Mouse (Mus musculus): ENCODE measurements around the gene Hprt. TPM values are rescaled to one million over a fixed set of nuclear protein-coding genes. Genes with fewer than 3 reads are reported as not detected.

Hprt gene
- polyA plus RNA-seq, 1 experiment = 4.2 TPM

DNA sequence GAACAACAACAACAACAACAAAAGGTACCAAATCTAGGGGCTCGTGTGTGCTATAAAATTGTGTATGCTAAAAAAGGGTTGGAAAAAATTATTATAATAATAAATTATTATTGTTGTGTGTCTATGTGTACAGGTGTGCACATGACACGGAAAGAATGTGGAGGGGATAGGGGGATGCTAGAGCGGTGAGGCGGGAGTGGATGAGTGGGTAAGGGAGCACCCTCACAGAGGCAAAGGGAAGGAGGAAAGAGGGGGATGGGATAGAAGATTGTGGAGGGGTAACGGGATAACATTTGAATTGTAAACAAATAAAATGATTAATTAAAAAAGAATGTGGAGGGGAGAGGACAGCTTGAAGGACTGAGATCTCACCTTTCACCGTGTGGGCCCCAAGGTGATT lies 52.2 kb downstream of the Hprt start:
- Histone ChIP-seq H3K4me3 (replicated peaks) (no peak overlapping the region), H3K27me3 (replicated peaks) (peaks cover 3% of the 10 kb centered on the region), H3K36me3 (replicated peaks; ENCODE audit: low read length) (no peaks in the 10 kb centered on the region), H3K4me1 (peaks cover 19% of the 10 kb centered on the region), H3K9me3 (no peaks in the 10 kb centered on the region)
- no peak for TF ChIP-seq GATA1 (IDR thresholded peaks at IDR 0.05; ENCODE audit: borderline replicate concordance, low read length)
- no peak for TF ChIP-seq FLI1 (IDR thresholded peaks at IDR 0.05; ENCODE audit: low read length)

DNA sequence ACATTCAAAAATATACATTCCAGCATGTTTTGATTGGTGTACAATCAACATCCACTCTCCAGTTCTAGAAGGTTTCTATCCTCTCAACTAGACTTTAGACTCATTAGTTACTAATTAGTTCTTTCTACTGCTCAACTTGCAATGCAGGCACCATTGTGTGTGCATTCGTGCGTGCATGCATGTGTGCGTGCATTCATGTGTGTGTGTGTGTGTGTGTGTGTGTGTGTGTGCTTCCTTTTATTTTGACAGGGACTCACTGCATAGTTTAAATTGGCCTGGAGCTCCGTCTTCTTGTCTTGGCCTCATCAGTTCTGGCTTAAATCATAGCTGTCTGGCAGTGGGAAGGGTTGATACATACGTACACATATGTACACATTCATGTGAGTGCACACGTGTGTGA lies 53.1 kb downstream of the Hprt start:
- TF ChIP-seq GATA1 (IDR thresholded peaks at IDR 0.05; ENCODE audit: borderline replicate concordance, low read length) (no peak), FLI1 (IDR thresholded peaks at IDR 0.05; ENCODE audit: low read length) (no peak)
- Histone ChIP-seq H3K27me3 (replicated peaks) (peaks cover 5% of the 10 kb centered on the region), H3K9me3 (no peaks in the 10 kb centered on the region), H3K36me3 (replicated peaks; ENCODE audit: low read length) (no peaks in the 10 kb centered on the region), H3K4me1 (peaks cover 28% of the 10 kb centered on the region), H3K4me3 (replicated peaks) (no peak overlapping the region)

DNA sequence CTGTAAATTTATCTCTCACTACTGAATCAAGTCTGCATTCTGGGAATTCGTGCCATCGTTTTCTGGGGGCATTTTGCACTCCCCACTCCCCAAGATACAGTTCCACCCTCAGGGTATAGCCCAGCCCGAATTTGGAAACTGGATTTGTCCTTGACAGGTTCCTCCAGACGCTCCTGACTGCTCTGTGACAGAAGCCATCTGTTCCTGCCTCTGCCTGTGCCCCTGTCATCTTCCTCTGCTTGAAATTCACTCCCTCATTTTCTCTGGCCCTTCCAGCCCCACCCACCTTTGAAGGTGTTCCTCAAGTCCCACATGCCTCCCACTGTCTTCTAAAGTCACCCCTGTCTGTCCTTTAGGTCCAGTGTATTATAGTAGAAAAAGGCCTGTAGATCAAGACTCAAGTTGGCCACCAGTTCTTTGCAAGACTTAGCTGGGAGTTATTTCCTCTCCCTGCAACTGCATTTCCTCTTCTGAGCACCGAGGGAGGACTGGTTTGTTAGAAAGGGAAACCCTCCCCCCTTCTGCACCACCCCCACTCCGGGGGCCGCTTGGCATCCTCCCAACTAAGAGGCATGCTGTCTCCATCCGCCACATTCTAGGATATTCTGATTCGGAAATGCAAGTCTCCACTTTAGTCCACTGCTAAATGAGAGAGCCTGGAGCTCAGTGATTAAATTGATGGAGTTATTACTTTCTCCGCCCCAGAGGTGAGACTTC lies 57.4 kb downstream of the Hprt start:
- H3K9me3 ChIP-seq = no peaks in the 10 kb centered on the region
- no peak overlapping the region for H3K4me3 ChIP-seq (replicated peaks)
- H3K36me3 ChIP-seq (replicated peaks; ENCODE audit: low read length) = no peaks in the 10 kb centered on the region
- peaks cover 5% of the 10 kb centered on the region for H3K27me3 ChIP-seq (replicated peaks)
- TF ChIP-seq GATA1 (IDR thresholded peaks at IDR 0.05; ENCODE audit: borderline replicate concordance, low read length) (no peak), FLI1 (IDR thresholded peaks at IDR 0.05; ENCODE audit: low read length) (no peak)
- H3K4me1 ChIP-seq = peaks cover 26% of the 10 kb centered on the region

DNA sequence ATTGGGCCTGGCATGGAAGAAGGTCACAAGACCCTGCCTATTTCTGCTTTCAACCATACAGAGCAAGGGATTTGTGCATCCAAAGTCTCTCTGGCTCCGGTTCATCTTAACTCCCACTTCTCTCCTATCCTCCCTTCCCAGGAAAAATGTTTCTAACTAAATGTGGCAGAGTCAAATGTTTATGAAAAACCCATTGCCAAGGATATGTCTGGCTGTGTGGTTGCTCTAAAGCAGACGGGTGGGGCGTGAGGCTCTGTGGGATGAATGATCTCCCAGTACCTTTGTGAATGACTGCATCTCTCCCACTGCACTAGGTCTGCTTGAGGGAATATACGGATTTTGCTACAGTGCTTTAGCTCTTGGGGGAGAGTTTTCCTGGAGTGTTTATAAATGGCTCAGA lies 58.1 kb downstream of the Hprt start:
- Histone ChIP-seq H3K4me1 (peaks cover 30% of the 10 kb centered on the region), H3K27me3 (replicated peaks) (peaks cover 5% of the 10 kb centered on the region), H3K4me3 (replicated peaks) (no peak overlapping the region), H3K36me3 (replicated peaks; ENCODE audit: low read length) (no peaks in the 10 kb centered on the region), H3K9me3 (no peaks in the 10 kb centered on the region)
- TF ChIP-seq GATA1 (IDR thresholded peaks at IDR 0.05; ENCODE audit: borderline replicate concordance, low read length) (no peak), FLI1 (IDR thresholded peaks at IDR 0.05; ENCODE audit: low read length) (no peak)

DNA sequence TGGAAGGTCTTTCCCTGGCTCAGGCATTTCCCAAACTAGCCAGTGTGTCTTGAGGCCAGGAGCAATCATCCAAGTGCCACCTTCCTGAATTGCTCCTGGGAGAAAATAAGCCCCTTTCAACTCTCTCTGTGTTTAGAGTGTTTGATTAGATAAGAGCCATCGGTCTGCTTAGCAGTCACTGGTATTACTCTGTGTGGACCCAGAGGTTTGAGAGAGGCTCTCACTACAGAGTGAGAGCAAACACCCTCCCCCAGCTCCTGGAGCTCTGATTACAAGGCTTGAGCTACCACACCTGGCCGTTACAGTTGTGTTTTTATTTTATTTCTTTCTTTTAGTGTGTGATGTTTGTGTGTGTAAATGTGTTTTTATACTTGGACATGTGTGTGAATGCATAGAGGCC lies 59.0 kb downstream of the Hprt start:
- Histone ChIP-seq H3K36me3 (replicated peaks; ENCODE audit: low read length) (no peaks in the 10 kb centered on the region), H3K4me1 (peaks cover 30% of the 10 kb centered on the region), H3K4me3 (replicated peaks) (no peak overlapping the region), H3K27me3 (replicated peaks) (peaks cover 3% of the 10 kb centered on the region), H3K9me3 (no peaks in the 10 kb centered on the region)
- TF ChIP-seq FLI1 (IDR thresholded peaks at IDR 0.05; ENCODE audit: low read length) (no peak), GATA1 (IDR thresholded peaks at IDR 0.05; ENCODE audit: borderline replicate concordance, low read length) (no peak)

DNA sequence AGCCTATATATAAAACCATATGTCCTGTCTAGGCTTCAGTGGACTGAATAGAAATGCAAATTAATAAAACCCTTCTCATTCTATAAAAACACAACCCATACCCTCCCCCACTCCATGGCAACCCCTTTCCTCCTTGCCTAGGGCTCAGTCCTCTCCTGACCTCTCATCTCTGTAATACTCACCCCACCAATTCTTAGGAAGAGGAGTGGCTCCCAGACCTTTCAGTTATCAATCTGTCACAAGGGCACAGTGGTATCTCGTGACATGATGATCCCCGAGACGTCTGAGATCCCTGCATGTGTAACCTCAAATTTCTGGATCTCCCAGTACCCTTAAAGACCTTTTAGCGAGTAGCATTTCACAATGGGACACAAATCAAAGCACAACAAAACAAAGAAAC lies 61.3 kb downstream of the Hprt start:
- Histone ChIP-seq H3K27me3 (replicated peaks) (peaks cover 14% of the 10 kb centered on the region), H3K9me3 (no peaks in the 10 kb centered on the region), H3K36me3 (replicated peaks; ENCODE audit: low read length) (peaks cover 5% of the 10 kb centered on the region), H3K4me1 (peaks cover 49% of the 10 kb centered on the region), H3K4me3 (replicated peaks) (no peak overlapping the region)
- no peak for TF ChIP-seq FLI1 (IDR thresholded peaks at IDR 0.05; ENCODE audit: low read length)
- TF ChIP-seq GATA1 (IDR thresholded peaks at IDR 0.05; ENCODE audit: borderline replicate concordance, low read length) = no peak

DNA sequence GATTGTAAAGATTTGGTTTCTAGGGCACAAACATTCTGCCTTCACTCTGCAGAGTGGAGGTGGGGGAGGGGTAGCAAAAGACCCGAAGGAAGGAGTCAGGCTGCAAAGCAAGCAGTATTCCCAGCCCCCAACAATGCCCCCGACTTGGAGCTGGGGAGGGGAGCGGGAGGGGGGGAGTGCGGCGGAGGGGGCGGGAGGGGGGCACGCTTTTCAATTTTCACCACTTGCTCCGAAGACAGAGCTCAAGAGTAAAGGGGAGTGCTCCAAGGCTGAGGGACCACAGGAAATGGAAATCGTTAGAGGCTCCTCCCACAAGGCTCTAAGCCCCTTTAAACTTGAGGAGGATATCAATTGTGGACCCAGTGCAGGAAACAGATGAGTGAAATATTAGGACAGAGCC lies 62.4 kb downstream of the Hprt start:
- Histone ChIP-seq H3K4me1 (peaks cover 40% of the 10 kb centered on the region), H3K9me3 (no peaks in the 10 kb centered on the region), H3K27me3 (replicated peaks) (peaks cover 14% of the 10 kb centered on the region), H3K4me3 (replicated peaks) (peak overlapping the region; percentile 46), H3K36me3 (replicated peaks; ENCODE audit: low read length) (peaks cover 12% of the 10 kb centered on the region)
- TF ChIP-seq GATA1 (IDR thresholded peaks at IDR 0.05; ENCODE audit: borderline replicate concordance, low read length) (no peak), FLI1 (IDR thresholded peaks at IDR 0.05; ENCODE audit: low read length) (no peak)

DNA sequence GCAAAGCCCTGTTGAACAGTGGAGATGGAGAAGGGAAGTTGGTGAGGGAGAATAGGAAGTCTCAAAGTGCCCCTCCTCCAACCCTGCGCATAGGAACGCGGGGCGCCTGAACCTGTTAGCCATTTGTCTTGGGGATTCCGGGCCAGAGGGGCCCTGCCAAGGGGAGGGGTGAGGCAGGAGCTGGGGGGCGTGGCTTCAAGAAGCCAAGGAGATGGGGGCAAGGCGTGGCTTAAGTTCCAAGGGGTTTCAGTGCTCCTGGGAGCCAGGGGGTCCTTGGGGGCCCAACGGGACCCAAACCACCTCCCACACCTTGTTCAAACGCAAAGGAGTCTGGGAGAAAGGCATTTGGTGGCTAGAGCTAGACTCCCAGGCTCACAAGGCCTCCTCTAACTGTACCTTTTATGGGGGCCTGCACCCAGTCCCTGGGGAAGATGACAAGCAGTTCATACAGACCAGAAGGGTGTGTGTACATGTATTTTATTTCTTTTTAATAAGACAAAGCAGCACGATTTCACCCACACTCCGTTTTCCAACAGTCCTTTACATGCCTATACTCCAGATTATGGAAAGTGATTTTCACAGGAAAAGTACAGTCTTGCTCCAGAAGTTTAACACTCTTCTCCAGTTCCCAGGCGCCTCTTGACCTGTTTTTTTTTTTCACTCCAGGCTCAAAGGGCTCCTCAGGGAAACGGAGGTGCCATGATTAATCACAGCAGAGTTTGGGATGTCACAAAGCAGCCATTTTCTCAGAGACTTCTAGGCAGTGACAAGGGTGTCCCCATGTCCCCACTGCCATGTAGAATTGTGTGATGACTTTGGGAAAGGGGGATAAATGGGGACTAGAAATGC lies 64.9 kb downstream of the Hprt start:
- no peak for TF ChIP-seq FLI1 (IDR thresholded peaks at IDR 0.05; ENCODE audit: low read length)
- TF ChIP-seq GATA1 (IDR thresholded peaks at IDR 0.05; ENCODE audit: borderline replicate concordance, low read length) = no peak
- H3K4me3 ChIP-seq (replicated peaks) = peak overlapping the region; percentile 83

DNA sequence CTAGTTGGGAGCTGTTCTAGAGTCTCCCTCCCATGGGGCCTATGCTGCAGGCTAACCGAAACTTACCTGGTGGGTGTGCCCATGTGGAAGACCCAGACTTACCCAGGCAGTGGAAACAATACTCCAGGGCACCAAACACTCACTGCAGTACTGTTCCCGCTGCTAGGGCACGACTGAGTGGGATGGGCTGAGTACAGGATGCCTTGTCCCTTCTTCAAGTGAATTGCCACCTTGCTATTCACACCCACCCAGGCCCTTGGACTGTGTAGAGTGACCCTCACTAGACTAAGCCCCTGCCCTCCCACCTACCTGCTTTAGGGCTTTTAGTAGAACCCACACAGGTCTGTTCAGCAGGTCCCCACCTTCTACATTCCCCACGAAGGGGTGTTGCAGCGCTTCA lies 65.9 kb downstream of the Hprt start:
- H3K9me3 ChIP-seq = no peaks in the 10 kb centered on the region
- TF ChIP-seq GATA1 (IDR thresholded peaks at IDR 0.05; ENCODE audit: borderline replicate concordance, low read length) (no peak), FLI1 (IDR thresholded peaks at IDR 0.05; ENCODE audit: low read length) (no peak)
- peaks cover 12% of the 10 kb centered on the region for H3K36me3 ChIP-seq (replicated peaks; ENCODE audit: low read length)
- no peak overlapping the region for H3K4me3 ChIP-seq (replicated peaks)
- peaks cover 37% of the 10 kb centered on the region for H3K4me1 ChIP-seq
- peaks cover 28% of the 10 kb centered on the region for H3K27me3 ChIP-seq (replicated peaks)

More for the DNA sequence above, 64.9 kb downstream of the Hprt start:
- Histone ChIP-seq H3K27me3 (replicated peaks) (peaks cover 24% of the 10 kb centered on the region), H3K9me3 (no peaks in the 10 kb centered on the region), H3K36me3 (replicated peaks; ENCODE audit: low read length) (peaks cover 12% of the 10 kb centered on the region), H3K4me1 (peaks cover 30% of the 10 kb centered on the region)

DNA sequence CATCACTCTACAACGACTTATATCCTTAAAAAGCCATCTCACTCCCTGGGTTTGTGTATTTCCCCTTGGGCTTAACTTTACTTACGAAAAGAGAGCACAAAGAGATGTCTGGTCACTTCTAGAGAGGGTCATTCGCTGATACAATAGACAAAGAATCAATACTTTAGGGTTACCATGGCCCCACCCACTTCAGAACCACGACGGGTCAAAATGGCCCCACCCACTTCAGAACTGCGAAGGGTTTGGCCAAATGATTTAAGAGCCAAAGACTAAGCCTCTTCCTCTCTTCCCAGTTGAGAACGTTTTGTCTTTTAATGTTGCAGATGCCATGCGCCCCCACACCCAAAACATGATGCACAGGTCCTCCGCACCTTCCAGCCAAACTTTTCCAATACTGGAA lies 67.8 kb downstream of the Hprt start:
- H3K4me3 ChIP-seq (replicated peaks) = peak overlapping the region; percentile 94
- H3K9me3 ChIP-seq = no peaks in the 10 kb centered on the region

More for the DNA sequence above, 67.8 kb downstream of the Hprt start:
- peaks cover 33% of the 10 kb centered on the region for H3K4me1 ChIP-seq
- peaks cover 12% of the 10 kb centered on the region for H3K36me3 ChIP-seq (replicated peaks; ENCODE audit: low read length)
- TF ChIP-seq GATA1 (IDR thresholded peaks at IDR 0.05; ENCODE audit: borderline replicate concordance, low read length) = no peak
- no peak for TF ChIP-seq FLI1 (IDR thresholded peaks at IDR 0.05; ENCODE audit: low read length)
- peaks cover 27% of the 10 kb centered on the region for H3K27me3 ChIP-seq (replicated peaks)

Data from megakaryocyte, embryonic 14.5 days (primary cell).